Mouse (Mus musculus) heart, embryonic 16.5 days (tissue): Measurements from ENCODE around the gene Btbd35f3. TPM values are rescaled to one million over a fixed set of nuclear protein-coding genes. Genes with fewer than 3 reads are reported as not detected.
"Not testable (repeated sequence)": the region's sequence is repeated elsewhere in the genome, so short reads cannot be mapped to it uniquely, and the experiment has no call there.

Experiments used
- ATAC-seq: fragments of 200-750 bp; cut with Nextera tagmentation; replicated peaks from 2 replicates; pipeline ENCODE4 v1.8.0; 2017; ENCODE audit warnings: moderate number of reproducible peaks; ENCODE audit not compliant: insufficient read depth, low FRiP score; ENCODE audit errors: extremely low read depth
- H3K27ac ChIP-seq: fragments of 300-500 bp; sonication (generic); 2 replicates; pipeline ENCODE4 v1.5.1; 2014; ENCODE audit warnings: mild to moderate bottlenecking, low read length, control low read depth, moderate library complexity
- H3K27me3 ChIP-seq: fragments of 300-500 bp; sonication (generic); 2 replicates; pipeline ENCODE4 v1.6.1; 2014; ENCODE audit warnings: low read length, mixed read lengths; ENCODE audit not compliant: control insufficient read depth, insufficient read depth
- H3K36me3 ChIP-seq: fragments of 300-500 bp; sonication (generic); 2 replicates; pipeline ENCODE4 v1.6.1; 2014; ENCODE audit not compliant: control insufficient read depth, insufficient read depth
- H3K4me1 ChIP-seq: fragments of 300-500 bp; sonication (generic); 2 replicates; pipeline ENCODE4 v1.6.1; 2014; ENCODE audit warnings: low read length, mixed read lengths; ENCODE audit not compliant: control insufficient read depth, insufficient read depth
- H3K4me2 ChIP-seq: fragments of 300-500 bp; sonication (generic); 2 replicates; pipeline ENCODE4 v1.6.1; 2014; ENCODE audit warnings: low read depth, mild to moderate bottlenecking, control low read depth, low read length
- H3K4me3 ChIP-seq: fragments of 300-500 bp; sonication (generic); 2 replicates; pipeline ENCODE4 v1.5.1; 2014; ENCODE audit warnings: mild to moderate bottlenecking, control low read depth, low read length
- H3K9ac ChIP-seq: fragments of 300-500 bp; sonication (generic); 2 replicates; pipeline ENCODE4 v1.6.1; 2014; ENCODE audit warnings: low read length, control low read depth
- H3K9me3 ChIP-seq: fragments of 300-500 bp; sonication (generic); replicated peaks from 2 replicates; pipeline ENCODE4 v1.6.1; 2016; ENCODE audit warnings: low read length; ENCODE audit not compliant: control insufficient read depth
- WGBS: fragments of 180-500 bp; shearing (Covaris S2); extraction: QIAGEN DNeasy Blood & Tissue Kit; methylation state at CpG from one replicate; pipeline ENCODE4 v1.1.7; 2014; 5-methylcytosine and 5-hydroxymethylcytosine counted together
- polyA plus RNA-seq: library from polyadenylated mRNA; unstranded; fragments of >200 nt; fragmentation: Nextera tagmentation; extraction: Ambion mirVana; gene quantifications from 2 replicates; pipeline ENCODE4 v1.2.1, GENCODE M21; 2015

Gene Btbd35f3
- not detected in 2 replicates for polyA plus RNA-seq

- not testable (repeated sequence) for H3K9ac ChIP-seq, H3K4me1 ChIP-seq, H3K36me3 ChIP-seq, H3K27me3 ChIP-seq, H3K9me3 ChIP-seq, H3K4me2 ChIP-seq, ATAC-seq, H3K27ac ChIP-seq, H3K4me3 ChIP-seq
- no CpG with 5 or more reads among the region's 3 CpGs for WGBS
Measured at GRCm38 (mm10) chrX:4037374-4037773, at the start of gene Btbd35f3. Btbd35f3 (plus strand) TSS chrX:4037674.

Other genes with a start within 250 kb of the Btbd35f3 start
- not detected in 2 replicates for gene Btbd35f16, start 80.7 kb upstream of the Btbd35f3 start, polyA plus RNA-seq
- gene Btbd35f28, start 158.9 kb downstream of the Btbd35f3 start, polyA plus RNA-seq, result not detected in 2 replicates